Mouse (Mus musculus) kidney, postnatal 36 days (tissue): ENCODE results near the gene Nploc4.

Source experiments
- DNase-seq, 2 experiments: peaks; one replicate each; pipeline ENCODE4 v3.0.0; 2021 to 2022; ENCODE audit warnings: mixed read lengths in 2 of 2

Nploc4 gene

GRCm38 (mm10) chr11:120437152-120437856 is at the start of gene Nploc4:
Nploc4 (minus strand) TSS chr11:120437708.
- DNase-seq: peak; percentile 82 to 92

- DNase-seq: peak; percentile 73 to 80
These were observed 47.7 kb upstream of the Nploc4 start for GRCm38 (mm10) chr11:120485251-120485650.

GRCm38 (mm10) chr11:120484265-120484981 is 46.9 kb upstream of the Nploc4 start, which contains the start of gene Mrpl12:
Mrpl12 (plus strand) TSS chr11:120484613.
- peak; percentile 91 to 94 for DNase-seq

GRCm38 (mm10) chr11:120483448-120483934 is 46.0 kb upstream of the Nploc4 start:
- no peak for DNase-seq

- peak; percentile 78 to 83 for DNase-seq
These were observed 34.5 kb upstream of the Nploc4 start for GRCm38 (mm10) chr11:120472052-120472451.

- DNase-seq: no peak
These were observed 30.2 kb upstream of the Nploc4 start for GRCm38 (mm10) chr11:120467736-120468092.

GRCm38 (mm10) chr11:120467051-120467735 is 29.7 kb upstream of the Nploc4 start, which contains the start of gene Arl16:
Arl16 (minus strand) TSS chr11:120467607.
- DNase-seq: peak; percentile 96

- DNase-seq: no peak
These were observed 28.0 kb upstream of the Nploc4 start for GRCm38 (mm10) chr11:120465521-120465920.

- DNase-seq: no peak
These were observed 26.9 kb upstream of the Nploc4 start for GRCm38 (mm10) chr11:120464365-120464764.

- no peak for DNase-seq
These were observed 26.0 kb upstream of the Nploc4 start for GRCm38 (mm10) chr11:120463536-120463935.

GRCm38 (mm10) chr11:120458847-120459597 is 21.5 kb upstream of the Nploc4 start:
- peak in 1 of 2 experiments; percentile 58 for DNase-seq

- DNase-seq: peak; percentile 77 to 87
These were observed 20.6 kb upstream of the Nploc4 start, which contains the start of the genes Oxld1 and Ccdc137 for GRCm38 (mm10) chr11:120457772-120458751. Oxld1 (minus strand) TSS chr11:120458068. Ccdc137 (plus strand) TSS chr11:120458115.

GRCm38 (mm10) chr11:120457370-120457769 is 19.9 kb upstream of the Nploc4 start:
- DNase-seq: peak in 1 of 2 experiments; percentile 14

- DNase-seq: no peak
These were observed 17.9 kb upstream of the Nploc4 start for GRCm38 (mm10) chr11:120455413-120455812.

GRCm38 (mm10) chr11:120454965-120455364 is 17.5 kb upstream of the Nploc4 start:
- no peak for DNase-seq

GRCm38 (mm10) chr11:120453306-120453705 is 15.8 kb upstream of the Nploc4 start, which contains the start of gene Pde6g:
Pde6g (minus strand) TSS chr11:120453500.
- DNase-seq: no peak

GRCm38 (mm10) chr11:120452246-120452645 is 14.7 kb upstream of the Nploc4 start:
- DNase-seq: no peak

GRCm38 (mm10) chr11:120447179-120447578 is 9.7 kb upstream of the Nploc4 start:
- no peak for DNase-seq

- no peak for DNase-seq
These were observed 8.0 kb upstream of the Nploc4 start for GRCm38 (mm10) chr11:120445475-120445874.

GRCm38 (mm10) chr11:120444106-120444505 is 6.6 kb upstream of the Nploc4 start:
- DNase-seq: no peak

GRCm38 (mm10) chr11:120442765-120443280 is 5.3 kb upstream of the Nploc4 start:
- DNase-seq: peak in 1 of 2 experiments; percentile 25
